Mouse (Mus musculus) ES-E14 (cell line): ENCODE measurements around the gene Tmem108. TPM values are rescaled to one million over a fixed set of nuclear protein-coding genes. Genes with fewer than 3 reads are reported as not detected.

Experiments
- DNase-seq: peaks from one replicate; pipeline ENCODE4 v3.0.0-alpha.2; 2013; ENCODE audit warnings: low read depth, low spot score
- H3K27ac ChIP-seq: 2 replicates; pipeline ENCODE4 v1.5.1; 2012; ENCODE audit warnings: low read depth, mild to moderate bottlenecking, low read length, moderate library complexity, mixed read lengths; ENCODE audit not compliant: poor library complexity, insufficient read depth, severe bottlenecking
- H3K36me3 ChIP-seq: 2 replicates; pipeline ENCODE4 v1.6.1; 2012; ENCODE audit warnings: mild to moderate bottlenecking, low read length, moderate library complexity, mixed read lengths; ENCODE audit not compliant: control insufficient read depth, poor library complexity, insufficient read depth, severe bottlenecking
- H3K4me1 ChIP-seq, 2 experiments: fragments of 150-350 bp in 1 of 2; sonication (generic) in 1 of 2; 2 replicates each; pipeline ENCODE4 v1.6.1; 2012; ENCODE audit warnings: low read length in 2 of 2, mild to moderate bottlenecking in 1 of 2, mixed read lengths in 1 of 2; ENCODE audit not compliant: control insufficient read depth in 2 of 2, insufficient read depth in 2 of 2, poor library complexity in 1 of 2
- H3K4me3 ChIP-seq, 2 experiments: fragments of 150-350 bp in 1 of 2; sonication (generic) in 1 of 2; 2 replicates each; pipeline ENCODE4 v1.5.1; 2012; ENCODE audit warnings: low read length in 2 of 2, low read depth in 1 of 2, mild to moderate bottlenecking in 1 of 2, mixed read lengths in 1 of 2; ENCODE audit not compliant: insufficient read depth in 1 of 2, poor library complexity in 1 of 2, severe bottlenecking in 1 of 2
- H3K9ac ChIP-seq: 2 replicates; pipeline ENCODE4 v1.6.1; 2012; ENCODE audit warnings: low read depth, mild to moderate bottlenecking, low read length, mixed read lengths; ENCODE audit not compliant: poor library complexity, insufficient read depth, severe bottlenecking
- H3K9me3 ChIP-seq: fragments of 150-350 bp; sonication (generic); 2 replicates; pipeline ENCODE4 v1.6.1; 2012; ENCODE audit warnings: low read depth, mild to moderate bottlenecking, low read length; ENCODE audit not compliant: control insufficient read depth, insufficient read depth
- CHD2 ChIP-seq: IDR thresholded peaks from 2 replicates; pipeline ENCODE4 v1.6.1; 2014; ENCODE audit warnings: mild to moderate bottlenecking, low read depth, low read length, inconsistent platforms
- HCFC1 ChIP-seq: IDR thresholded peaks from 2 replicates; pipeline ENCODE4 v1.6.1; 2012; ENCODE audit warnings: low read length, inconsistent platforms, borderline replicate concordance; ENCODE audit not compliant: insufficient read depth
- MAFK ChIP-seq: IDR thresholded peaks from 2 replicates; pipeline ENCODE4 v1.6.1; 2014; ENCODE audit warnings: mild to moderate bottlenecking, low read depth, low read length, inconsistent platforms; ENCODE audit not compliant: insufficient read depth
- ZC3H11A ChIP-seq: IDR thresholded peaks from 2 replicates; pipeline ENCODE4 v1.6.1; 2012; ENCODE audit warnings: low read depth, mild to moderate bottlenecking, inconsistent platforms, low read length, borderline replicate concordance
- ZNF384 ChIP-seq: IDR thresholded peaks from 2 replicates; pipeline ENCODE4 v1.6.1; 2012; ENCODE audit warnings: low read depth, low read length, inconsistent platforms
- in situ Hi-C, 2 experiments: fragments of 600-800 bp; cut with MboI; formaldehyde crosslinking; loops; one replicate each; pipeline ENCODE4 v1.15.1; 2025; ENCODE audit warnings: low sequenced_read_pairs in 2 of 2, inconsistent platforms in 1 of 2; ENCODE audit not compliant: unreplicated experiment in 2 of 2
- total RNA-seq: library from RNA; depleted of rRNA; stranded (reverse); fragments of 300-350 nt; gene quantifications from 2 replicates; pipeline ENCODE4 v1.2.3, GENCODE M21; 2012

The Tmem108 gene
- total RNA-seq, 1 experiment = 3.1 TPM

- Histone ChIP-seq H3K9ac (no peak overlapping the region), H3K4me3 (no peak overlapping the region), H3K27ac (no peak overlapping the region), H3K36me3 (no peaks in the 10 kb centered on the region), H3K4me1 (no peaks in the 10 kb centered on the region), H3K9me3 (no peaks in the 10 kb centered on the region)
- TF ChIP-seq ZNF384 (no peak), ZC3H11A (no peak), CHD2 (no peak), MAFK (no peak), HCFC1 (no peak)
- DNase-seq = no peak
- in situ Hi-C loops = no loop called here
These were observed 104.3 kb downstream of the Tmem108 start for GRCm38 (mm10) chr9:103657183-103657975.

GRCm38 (mm10) chr9:103653995-103654587 is 107.5 kb downstream of the Tmem108 start:
- no peak for DNase-seq
- Histone ChIP-seq H3K4me3 (no peak overlapping the region), H3K9ac (no peak overlapping the region), H3K27ac (no peak overlapping the region), H3K9me3 (no peaks in the 10 kb centered on the region), H3K36me3 (no peaks in the 10 kb centered on the region), H3K4me1 (peaks cover 0 to 2% of the 10 kb centered on the region in 2 experiments; a peak in 1 of 4 replicates)
- in situ Hi-C loops = no loop called here
- TF ChIP-seq CHD2 (no peak), MAFK (no peak), HCFC1 (no peak), ZNF384 (no peak), ZC3H11A (no peak)

GRCm38 (mm10) chr9:103652127-103652882 is 109.3 kb downstream of the Tmem108 start:
- no peak overlapping the region for H3K9ac ChIP-seq
- H3K36me3 ChIP-seq = no peaks in the 10 kb centered on the region
- peaks cover 0 to 2% of the 10 kb centered on the region in 2 experiments; a peak in 1 of 4 replicates for H3K4me1 ChIP-seq
- H3K27ac ChIP-seq = no peak overlapping the region
- in situ Hi-C loops = no loop called here
- H3K9me3 ChIP-seq = no peaks in the 10 kb centered on the region
- no peak for TF ChIP-seq HCFC1
- no peak for TF ChIP-seq ZC3H11A
- no peak for TF ChIP-seq CHD2
- TF ChIP-seq ZNF384 = no peak
- TF ChIP-seq MAFK = no peak
- no peak overlapping the region for H3K4me3 ChIP-seq
- DNase-seq = no peak

- H3K4me1 ChIP-seq = no peaks in the 10 kb centered on the region
- in situ Hi-C loops = no loop called here
- TF ChIP-seq ZC3H11A (no peak), ZNF384 (no peak), CHD2 (no peak), MAFK (no peak), HCFC1 (no peak)
- no peak for DNase-seq
- H3K9ac ChIP-seq = no peak overlapping the region
- no peak overlapping the region for H3K27ac ChIP-seq
- no peak overlapping the region for H3K4me3 ChIP-seq
- no peaks in the 10 kb centered on the region for H3K36me3 ChIP-seq
- H3K9me3 ChIP-seq = no peaks in the 10 kb centered on the region
These were observed 115.0 kb downstream of the Tmem108 start for GRCm38 (mm10) chr9:103646605-103647004.
